Mouse (Mus musculus) T-helper 1 cell (primary cell): Measurements from ENCODE around the gene Igsf8.
"Not testable (repeated sequence)": the region's sequence is repeated elsewhere in the genome, so short reads cannot be mapped to it uniquely, and the experiment has no call there.

Source experiments
- in situ Hi-C: fragments of 300-600 bp; cut with MboI, MseI; formaldehyde crosslinking; loops from one replicate; pipeline ENCODE4 v1.15.1; 2025; ENCODE audit warnings: high pct_unique_total_duplicates

Gene Igsf8

GRCm38 (mm10) chr1:172261477-172262078, at the start of gene Igsf8:
Gene Igsf8, plus strand, starts transcription at chr1:172261641.
- in situ Hi-C loops, result no loop called here

- in situ Hi-C loops, result no loop called here
Observed at GRCm38 (mm10) chr1:172212776-172213175, 48.7 kb upstream of the Igsf8 start.

- in situ Hi-C loops, result no loop called here
Observed at GRCm38 (mm10) chr1:172213771-172214170, 47.7 kb upstream of the Igsf8 start.

- in situ Hi-C loops, result no loop called here
Observed at GRCm38 (mm10) chr1:172214748-172215147, 46.7 kb upstream of the Igsf8 start.

GRCm38 (mm10) chr1:172217148-172217547, 44.3 kb upstream of the Igsf8 start:
- in situ Hi-C loops, result no loop called here

GRCm38 (mm10) chr1:172218164-172218910, 43.1 kb upstream of the Igsf8 start:
- in situ Hi-C loops, result no loop called here

- in situ Hi-C loops, result no loop called here
Observed at GRCm38 (mm10) chr1:172219451-172220406, 41.7 kb upstream of the Igsf8 start, which contains the start of gene Casq1. Gene Casq1, minus strand, starts transcription at chr1:172219868.

GRCm38 (mm10) chr1:172220414-172220813, 41.0 kb upstream of the Igsf8 start:
- in situ Hi-C loops, result no loop called here

- in situ Hi-C loops, result no loop called here
Observed at GRCm38 (mm10) chr1:172221297-172222063, 40.0 kb upstream of the Igsf8 start.

GRCm38 (mm10) chr1:172228209-172228608, 33.2 kb upstream of the Igsf8 start:
- in situ Hi-C loops, result no loop called here

- in situ Hi-C loops, result no loop called here
Observed at GRCm38 (mm10) chr1:172229215-172229614, 32.2 kb upstream of the Igsf8 start.

- in situ Hi-C loops, result no loop called here
Observed at GRCm38 (mm10) chr1:172240945-172241708, 20.3 kb upstream of the Igsf8 start.

- in situ Hi-C loops, result no loop called here
Observed at GRCm38 (mm10) chr1:172242401-172242800, 19.0 kb upstream of the Igsf8 start.

- in situ Hi-C loops, result no loop called here
Observed at GRCm38 (mm10) chr1:172243547-172244205, 17.8 kb upstream of the Igsf8 start.

- in situ Hi-C loops, result not testable (repeated sequence)
Observed at GRCm38 (mm10) chr1:172244645-172245044, 16.8 kb upstream of the Igsf8 start.

- in situ Hi-C loops, result no loop called here
Observed at GRCm38 (mm10) chr1:172247216-172247615, 14.2 kb upstream of the Igsf8 start.

GRCm38 (mm10) chr1:172247679-172248078, 13.8 kb upstream of the Igsf8 start:
- in situ Hi-C loops, result no loop called here

GRCm38 (mm10) chr1:172258314-172258713, 3.1 kb upstream of the Igsf8 start, which contains the start of gene Atp1a4:
Gene Atp1a4, minus strand, starts transcription at chr1:172258414.
- in situ Hi-C loops, result no loop called here

- in situ Hi-C loops, result no loop called here
Observed at GRCm38 (mm10) chr1:172271208-172271607, 9.8 kb downstream of the Igsf8 start.

- in situ Hi-C loops, result no loop called here
Observed at GRCm38 (mm10) chr1:172271765-172272164, 10.3 kb downstream of the Igsf8 start.
